Comparison of ENCODE assay signal across 9 mouse cellular contexts in genomic region chr3:104565423-104566230, GRCm38 (mm10). TPM values are rescaled to one million over a fixed set of nuclear protein-coding genes. Genes with fewer than 3 reads are reported as not detected.
DNase-seq lines count a peak whose midpoint lies in the region; ATAC-seq and TF ChIP-seq lines count a peak whose summit lies in the region.
"Had no signal": no experiment of that assay in that cellular context is flagged by ENCODE, and none has a peak within 500 bp of the region (broad histone marks: within the 10 kb centered on the region; RNA-seq: fewer than 3 reads in every experiment).

No protein-coding gene starts in this region.

- no peak overlapping the region for H3K27ac ChIP-seq in kidney, postnatal 0 days
- H3K27ac ChIP-seq in embryonic facial prominence, embryonic 13.5 days, result 0 out of 2 replicates have a peak overlapping the region, but pooled peaks have one; percentile 4
- no peak overlapping the region for H3K27ac ChIP-seq in hindbrain, embryonic 16.5 days (ENCODE audit: low read depth, low read length)
- H3K27ac ChIP-seq: hindbrain, postnatal 0 days had no signal

- TF ChIP-seq CTCF in kidney, postnatal 0 days (IDR thresholded peaks at IDR 0.05; ENCODE audit: low read depth), result no peak

- no peak for ATAC-seq in kidney, postnatal 0 days (replicated peaks; ENCODE audit: low FRiP score, low read depth)
- no peak for ATAC-seq in embryonic facial prominence, embryonic 13.5 days (ENCODE audit: insufficient number of reproducible peaks, insufficient read depth, low FRiP score, low TSS enrichment, low read depth)
- no peak for ATAC-seq in megakaryocyte-erythroid progenitor cell, adult 5-6 weeks (replicated peaks; ENCODE audit: low FRiP score, low TSS enrichment, poor library complexity, severe bottlenecking)
- ATAC-seq in hindbrain, embryonic 16.5 days, result no peak
- ATAC-seq: hindbrain, postnatal 0 days had no signal

- peaks cover 6% of the 10 kb centered on the region; the same call in 1 of the 2 replicates for H3K4me1 ChIP-seq in kidney, postnatal 0 days (replicated peaks; ENCODE audit: insufficient read depth, low read length)
- peaks cover 16% of the 10 kb centered on the region for H3K4me1 ChIP-seq in embryonic facial prominence, embryonic 13.5 days
- no peaks in the 10 kb centered on the region; the same call in 1 of the 2 replicates for H3K4me1 ChIP-seq in hindbrain, embryonic 16.5 days (ENCODE audit: control insufficient read depth, insufficient read depth, low read depth, low read length)
- H3K4me1 ChIP-seq: megakaryocyte, embryonic 14.5 days had no signal

- H3K4me3 ChIP-seq in kidney, postnatal 0 days (replicated peaks; ENCODE audit: low read depth, low read length), result no peak overlapping the region
- no peak overlapping the region for H3K4me3 ChIP-seq in embryonic facial prominence, embryonic 13.5 days
- no peak overlapping the region for H3K4me3 ChIP-seq in hindbrain, embryonic 16.5 days (ENCODE audit: low read length)
- H3K4me3 ChIP-seq: megakaryocyte, embryonic 14.5 days had no signal

- no peak overlapping the region for H3K9ac ChIP-seq in kidney, postnatal 0 days (ENCODE audit: low read depth, low read length)
- H3K9ac ChIP-seq in embryonic facial prominence, embryonic 13.5 days, result no peak overlapping the region
- H3K9ac ChIP-seq in hindbrain, embryonic 16.5 days (ENCODE audit: low read depth, low read length), result no peak overlapping the region

- 35% methylated on average over 13 of the region's 13 CpGs for WGBS in kidney, postnatal 0 days
- WGBS in embryonic facial prominence, embryonic 13.5 days, result 29% methylated on average over 13 of the region's 13 CpGs
- 51% methylated on average over 13 of the region's 13 CpGs for WGBS in hindbrain, embryonic 16.5 days

- H3K4me2 ChIP-seq in kidney, postnatal 0 days (ENCODE audit: low read length), result peak overlapping the region; percentile 27
- peak overlapping the region; percentile 30 for H3K4me2 ChIP-seq in embryonic facial prominence, embryonic 13.5 days
- H3K4me2 ChIP-seq in hindbrain, embryonic 16.5 days (ENCODE audit: low read length), result no peak overlapping the region

- no peaks in the 10 kb centered on the region for H3K36me3 ChIP-seq in kidney, postnatal 0 days (ENCODE audit: insufficient read depth, low read length)
- no peaks in the 10 kb centered on the region for H3K36me3 ChIP-seq in embryonic facial prominence, embryonic 13.5 days
- H3K36me3 ChIP-seq in hindbrain, embryonic 16.5 days (ENCODE audit: control insufficient read depth, insufficient read depth, low read length), result no peaks in the 10 kb centered on the region

- DNase-seq in kidney, postnatal 0 days (ENCODE audit: low spot score), result no peak
- DNase-seq in kidney, adult 11 months, result no peak
- DNase-seq in cerebellum, adult 18-20 months, result peak; percentile 45 to 47
- DNase-seq in thymus, postnatal 0 days (ENCODE audit: low spot score), result peak; percentile 86

- no peaks in the 10 kb centered on the region for H3K27me3 ChIP-seq in kidney, postnatal 0 days (ENCODE audit: insufficient read depth, low read length)
- no peaks in the 10 kb centered on the region; the same call in 1 of the 2 replicates for H3K27me3 ChIP-seq in embryonic facial prominence, embryonic 13.5 days
- no peaks in the 10 kb centered on the region for H3K27me3 ChIP-seq in hindbrain, embryonic 16.5 days (replicated peaks; ENCODE audit: control insufficient read depth, insufficient read depth, low read length)

- H3K9me3 ChIP-seq in kidney, postnatal 0 days (replicated peaks; ENCODE audit: low read length), result no peaks in the 10 kb centered on the region
- H3K9me3 ChIP-seq in embryonic facial prominence, embryonic 13.5 days, result no peaks in the 10 kb centered on the region
- no peaks in the 10 kb centered on the region for H3K9me3 ChIP-seq in hindbrain, embryonic 16.5 days (ENCODE audit: control insufficient read depth, low read length)
- H3K9me3 ChIP-seq: megakaryocyte, embryonic 14.5 days had no signal

RNA-seq across cellular contexts. Expression of gene Lrig2, which starts 53.9 kb away (rescaled TPM):
- polyA plus RNA-seq in kidney, postnatal 0 days (2015; fragmentation: Nextera tagmentation; extraction: Ambion mirVana), result 11.2 and 11.5 TPM in 2 replicates
- 21.1 and 25.4 TPM in 2 replicates for polyA plus RNA-seq in embryonic facial prominence, embryonic 13.5 days (2015; fragmentation: Nextera tagmentation; extraction: Ambion mirVana)
- polyA plus RNA-seq in thymus, postnatal 0 days (2015; fragmentation: Nextera tagmentation; extraction: Ambion mirVana), result 9.8 and 11.9 TPM in 2 replicates
- 6.5 and 18.6 TPM in 2 replicates for total RNA-seq in megakaryocyte-erythroid progenitor cell, adult 5-6 weeks (2014; fragmentation: Nextera tagmentation)
- total RNA-seq in megakaryocyte-erythroid progenitor cell, adult 5-6 weeks (2017), result 13.5 and 15.6 TPM in 2 replicates
- 21.9 and 24.7 TPM in 2 replicates for polyA plus RNA-seq in hindbrain, embryonic 16.5 days (2015; fragmentation: Nextera tagmentation; extraction: Ambion mirVana)

Comparison
In these comparisons a context has a peak if more than half of its experiments do, and no peak if none do; other contexts are left out.
1. DNase-seq: peak in cerebellum, adult 18-20 months (2 of 2) and thymus, postnatal 0 days (single experiment); none in kidney, postnatal 0 days (single experiment) and kidney, adult 11 months (single experiment).